Mouse (Mus musculus) limb, embryonic 15.5 days (tissue): ENCODE measurements at regions not wholly inside any gene's neighbourhood (a gene's known extent, or its start where the extent isn't known, plus 50 kb on each side); places are given as distances from the start of the nearest gene placed in this dataset.

Experiments used
- ATAC-seq: fragments of 200-750 bp; cut with Nextera tagmentation; 2 replicates; pipeline ENCODE4 v1.8.0; 2017; ENCODE audit warnings: low read depth, moderate TSS enrichment; ENCODE audit not compliant: insufficient number of reproducible peaks, low FRiP score, low TSS enrichment
- H3K27ac ChIP-seq: fragments of 300-500 bp; sonication (generic); 2 replicates; pipeline ENCODE4 v1.5.1; 2015; ENCODE audit warnings: moderate library complexity, mild to moderate bottlenecking, inconsistent platforms
- H3K27me3 ChIP-seq: fragments of 300-500 bp; sonication (generic); 2 replicates; pipeline ENCODE4 v1.6.1; 2015; ENCODE audit warnings: inconsistent platforms
- H3K36me3 ChIP-seq: fragments of 300-500 bp; sonication (generic); 2 replicates; pipeline ENCODE4 v1.6.1; 2015; ENCODE audit warnings: inconsistent platforms
- H3K4me1 ChIP-seq: fragments of 300-500 bp; sonication (generic); 2 replicates; pipeline ENCODE4 v1.6.1; 2015; ENCODE audit warnings: inconsistent platforms
- H3K4me2 ChIP-seq: fragments of 300-500 bp; sonication (generic); 2 replicates; pipeline ENCODE4 v1.6.1; 2015; ENCODE audit warnings: mild to moderate bottlenecking, inconsistent platforms
- H3K4me3 ChIP-seq: fragments of 300-500 bp; sonication (generic); 2 replicates; pipeline ENCODE4 v1.5.1; 2015; ENCODE audit warnings: mild to moderate bottlenecking, inconsistent platforms
- H3K9ac ChIP-seq: fragments of 300-500 bp; sonication (generic); 2 replicates; pipeline ENCODE4 v1.6.1; 2015; ENCODE audit warnings: inconsistent platforms
- H3K9me3 ChIP-seq: fragments of 300-500 bp; sonication (generic); 2 replicates; pipeline ENCODE4 v1.6.1; 2016; ENCODE audit warnings: inconsistent platforms
- WGBS: fragments of 180-500 bp; shearing (Covaris S2); methylation state at CpG from one replicate; pipeline ENCODE4 v1.1.7; 2015; 5-methylcytosine and 5-hydroxymethylcytosine counted together

DNA sequence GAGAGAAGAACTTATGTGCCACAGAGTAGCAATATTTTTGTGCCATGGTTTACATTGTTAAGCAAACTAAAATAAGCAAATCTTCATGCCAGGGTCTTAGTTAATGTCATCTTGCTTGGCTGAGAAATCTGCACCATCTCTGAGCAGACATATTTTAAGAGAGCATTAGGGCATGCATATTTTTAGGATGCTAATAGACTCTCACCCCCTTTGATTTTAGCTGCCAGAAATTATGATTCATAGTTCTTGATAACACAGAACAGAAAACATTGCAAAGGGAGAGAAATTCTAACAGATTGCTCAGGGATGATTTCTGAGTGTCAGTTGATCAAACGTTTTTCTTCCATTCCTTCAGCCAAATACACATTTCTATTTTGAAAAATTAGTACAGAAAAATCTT, 222.7 kb upstream of the Zeb2 start:
- H3K27ac ChIP-seq = no peak overlapping the region
- H3K36me3 ChIP-seq = no peaks in the 10 kb centered on the region
- no peaks in the 10 kb centered on the region for H3K27me3 ChIP-seq
- no peak overlapping the region for H3K4me2 ChIP-seq
- ATAC-seq = no peak
- no peaks in the 10 kb centered on the region for H3K9me3 ChIP-seq
- no peaks in the 10 kb centered on the region for H3K4me1 ChIP-seq
- no peak overlapping the region for H3K9ac ChIP-seq
- H3K4me3 ChIP-seq = no peak overlapping the region
- WGBS = 62% methylated on average over 1 of the region's 1 CpGs

DNA sequence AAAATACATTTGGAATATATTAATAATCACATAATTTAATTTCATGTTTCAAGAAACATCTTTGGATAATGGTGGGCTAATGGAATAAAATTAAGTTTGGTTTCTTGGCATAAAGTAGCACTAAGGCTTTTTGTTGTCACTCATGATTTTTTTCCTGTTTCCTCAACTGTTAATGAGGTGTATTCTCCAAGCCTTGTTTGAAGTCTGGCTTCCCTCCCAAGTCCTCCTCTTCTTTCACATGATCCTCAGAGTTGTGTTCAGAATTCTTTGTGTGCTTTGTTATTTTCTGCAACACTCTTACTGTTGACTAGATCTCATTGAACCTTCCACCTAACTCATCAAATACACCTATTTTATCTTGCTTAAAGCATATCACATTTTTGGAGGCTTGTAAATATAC, 221.6 kb upstream of the Zeb2 start:
- no peak overlapping the region for H3K9ac ChIP-seq
- H3K4me1 ChIP-seq = no peaks in the 10 kb centered on the region
- H3K4me2 ChIP-seq = no peak overlapping the region
- H3K27ac ChIP-seq = no peak overlapping the region
- H3K4me3 ChIP-seq = no peak overlapping the region
- H3K36me3 ChIP-seq = no peaks in the 10 kb centered on the region
- no peak for ATAC-seq
- no peaks in the 10 kb centered on the region for H3K27me3 ChIP-seq
- H3K9me3 ChIP-seq = no peaks in the 10 kb centered on the region

DNA sequence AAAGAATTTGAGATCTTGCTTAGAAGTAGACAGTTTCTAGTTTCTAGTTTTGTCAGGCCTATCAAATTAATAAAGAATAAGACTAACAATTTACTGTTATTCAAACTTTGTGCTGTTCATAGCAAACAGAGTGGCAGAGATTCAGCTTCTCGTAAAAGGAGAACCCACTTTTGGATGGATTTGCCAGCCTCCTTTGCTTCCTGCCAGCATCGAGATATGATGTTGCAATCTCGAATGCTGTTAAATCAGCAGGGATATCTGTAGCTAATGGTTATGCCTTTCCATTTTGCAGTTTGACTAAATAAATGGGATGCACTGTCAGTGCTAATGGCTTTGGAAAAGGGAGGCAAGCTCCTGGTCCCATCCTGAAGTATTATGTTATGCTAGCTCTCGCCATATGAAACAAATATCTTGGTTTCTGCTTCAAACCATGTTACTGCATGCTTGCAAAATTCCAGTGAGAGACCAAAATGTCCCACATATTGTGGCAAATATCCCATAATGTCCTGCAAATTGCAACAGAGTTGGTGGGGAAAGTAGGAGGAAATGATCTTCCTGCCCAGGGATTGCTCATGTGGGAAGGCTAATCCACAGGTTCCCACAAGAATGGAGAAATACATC, 199.9 kb upstream of the Zeb2 start:
- Histone ChIP-seq H3K36me3 (no peaks in the 10 kb centered on the region), H3K4me3 (no peak overlapping the region), H3K9me3 (no peaks in the 10 kb centered on the region), H3K4me1 (no peaks in the 10 kb centered on the region), H3K9ac (no peak overlapping the region), H3K27ac (no peak overlapping the region), H3K4me2 (no peak overlapping the region), H3K27me3 (no peaks in the 10 kb centered on the region)
- no peak for ATAC-seq
- 76% methylated on average over 4 of the region's 4 CpGs for WGBS

DNA sequence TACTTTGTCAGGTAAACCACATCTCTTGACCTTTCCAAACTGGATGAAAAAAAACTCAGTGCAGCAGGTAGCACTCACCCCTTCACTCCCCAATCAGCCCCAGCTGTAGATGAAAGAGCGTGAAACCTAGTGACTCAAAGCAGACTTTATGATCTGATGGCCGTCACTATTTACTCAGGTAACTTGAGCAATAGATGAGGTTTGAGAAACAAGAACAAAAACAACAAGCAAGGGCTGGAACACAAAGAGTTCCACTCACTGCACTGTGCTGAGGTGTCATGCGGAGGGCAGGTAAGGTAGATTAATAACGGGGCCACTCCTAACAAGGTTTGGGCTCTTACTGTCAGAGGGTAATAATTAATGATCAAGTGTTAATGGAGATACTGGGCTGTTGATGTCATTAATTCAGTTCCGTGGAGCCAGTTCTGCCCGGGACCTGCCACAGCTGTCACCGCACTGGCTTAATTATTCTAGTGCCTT, 170.4 kb upstream of the Zeb2 start:
- no peaks in the 10 kb centered on the region for H3K9me3 ChIP-seq
- H3K27me3 ChIP-seq = no peaks in the 10 kb centered on the region
- H3K27ac ChIP-seq = no peak overlapping the region
- no peak overlapping the region for H3K4me2 ChIP-seq
- H3K9ac ChIP-seq = no peak overlapping the region
- no peak overlapping the region for H3K4me3 ChIP-seq
- H3K36me3 ChIP-seq = no peaks in the 10 kb centered on the region
- WGBS = 26% methylated on average over 7 of the region's 7 CpGs
- no peaks in the 10 kb centered on the region for H3K4me1 ChIP-seq
- ATAC-seq = no peak

DNA sequence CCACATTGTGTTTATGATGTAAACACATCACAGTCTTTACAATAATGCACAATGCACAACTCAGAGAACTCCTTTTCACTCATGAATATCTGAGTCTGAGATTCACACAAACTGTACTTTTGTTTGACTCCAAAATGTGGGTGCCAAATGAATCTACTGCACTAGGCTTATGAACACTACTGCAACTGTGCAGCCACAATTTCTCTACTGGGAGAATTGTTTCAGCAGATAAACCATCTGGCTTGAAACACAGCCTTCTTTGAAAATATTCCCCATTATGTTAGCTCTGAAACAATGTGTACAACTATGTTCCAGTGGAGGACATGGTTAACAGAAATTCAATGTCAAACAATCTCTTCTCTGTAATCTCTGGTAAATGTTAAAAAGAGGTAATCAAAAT, 166.6 kb upstream of the Zeb2 start:
- no peak for ATAC-seq
- no peak overlapping the region for H3K4me2 ChIP-seq

DNA sequence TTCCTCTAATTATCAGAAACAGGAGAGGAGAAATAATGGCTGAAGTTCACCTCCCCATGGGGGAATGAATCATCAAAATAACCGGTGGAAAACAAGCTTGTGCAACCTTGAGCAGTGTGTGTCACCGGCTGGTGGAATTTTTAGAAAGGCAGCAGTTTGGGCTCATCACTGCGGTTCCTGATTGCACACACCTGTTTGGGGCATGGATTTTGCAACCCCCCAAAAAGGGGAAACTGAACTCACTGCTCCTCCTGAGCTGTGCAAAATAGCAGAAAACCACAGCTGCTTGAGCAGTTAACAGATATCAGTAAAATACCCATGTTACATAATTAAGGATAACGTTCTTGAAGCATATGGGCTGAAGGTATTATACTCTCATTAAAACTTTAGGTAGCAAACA, 162.3 kb upstream of the Zeb2 start:
- H3K4me1 ChIP-seq = no peaks in the 10 kb centered on the region
- 59% methylated on average over 4 of the region's 4 CpGs for WGBS
- no peaks in the 10 kb centered on the region for H3K36me3 ChIP-seq
- H3K9ac ChIP-seq = no peak overlapping the region
- H3K27me3 ChIP-seq = no peaks in the 10 kb centered on the region
- ATAC-seq = no peak
- no peak overlapping the region for H3K4me3 ChIP-seq
- H3K27ac ChIP-seq = no peak overlapping the region
- no peak overlapping the region for H3K4me2 ChIP-seq
- no peaks in the 10 kb centered on the region for H3K9me3 ChIP-seq

More for the DNA sequence above, 166.6 kb upstream of the Zeb2 start:
- Histone ChIP-seq H3K9me3 (no peaks in the 10 kb centered on the region), H3K27ac (no peak overlapping the region), H3K27me3 (no peaks in the 10 kb centered on the region), H3K9ac (no peak overlapping the region), H3K36me3 (no peaks in the 10 kb centered on the region), H3K4me1 (no peaks in the 10 kb centered on the region), H3K4me3 (no peak overlapping the region)

DNA sequence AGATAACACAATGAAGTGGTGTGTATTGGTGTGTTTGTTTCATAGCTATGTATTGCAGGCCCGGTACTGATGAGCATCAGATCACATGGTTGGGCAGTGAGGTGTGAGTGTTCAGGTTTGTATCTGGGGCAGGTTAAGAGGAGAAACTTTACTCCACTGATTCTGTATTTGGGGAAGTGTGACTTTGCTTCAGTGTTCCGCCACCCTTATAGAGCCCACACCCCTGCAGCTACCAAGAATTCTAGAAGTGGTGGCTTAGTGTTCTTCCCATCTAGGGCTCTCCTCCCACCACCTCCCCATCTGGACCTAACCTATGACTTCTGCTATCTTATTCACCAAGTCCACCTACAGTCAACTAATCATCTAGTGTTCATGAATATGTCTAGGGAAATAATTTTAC, 160.4 kb upstream of the Zeb2 start:
- H3K4me1 ChIP-seq = no peaks in the 10 kb centered on the region
- H3K9ac ChIP-seq = no peak overlapping the region
- ATAC-seq = no peak
- no peaks in the 10 kb centered on the region for H3K27me3 ChIP-seq
- no peaks in the 10 kb centered on the region for H3K9me3 ChIP-seq
- no peak overlapping the region for H3K4me3 ChIP-seq
- 92% methylated on average over 2 of the region's 2 CpGs for WGBS
- H3K36me3 ChIP-seq = no peaks in the 10 kb centered on the region
- no peak overlapping the region for H3K27ac ChIP-seq
- no peak overlapping the region for H3K4me2 ChIP-seq

DNA sequence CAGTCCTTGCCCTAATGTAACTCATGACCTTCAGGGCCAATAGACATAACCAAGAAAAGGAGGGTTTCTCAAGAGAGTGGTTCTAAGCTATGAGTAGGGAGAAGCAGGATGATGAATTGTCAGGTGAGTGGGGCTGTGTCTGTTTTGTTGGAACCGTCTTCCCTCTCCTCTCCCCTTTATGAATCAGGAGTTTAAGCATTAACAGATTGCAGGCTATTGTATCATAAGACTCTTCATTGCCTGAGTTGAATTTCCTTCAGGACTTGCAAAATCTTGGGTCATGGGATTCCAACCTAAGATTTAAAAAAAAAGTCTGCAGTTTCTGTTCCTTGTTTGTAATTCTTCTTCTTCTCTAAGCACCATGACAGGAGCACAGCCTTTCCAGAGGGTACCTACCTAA, 159.5 kb upstream of the Zeb2 start:
- Histone ChIP-seq H3K4me3 (no peak overlapping the region), H3K9me3 (no peaks in the 10 kb centered on the region), H3K4me1 (no peaks in the 10 kb centered on the region), H3K36me3 (no peaks in the 10 kb centered on the region), H3K27ac (no peak overlapping the region), H3K9ac (no peak overlapping the region), H3K27me3 (no peaks in the 10 kb centered on the region), H3K4me2 (no peak overlapping the region)
- WGBS = 65% methylated on average over 1 of the region's 1 CpGs
- ATAC-seq = no peak

DNA sequence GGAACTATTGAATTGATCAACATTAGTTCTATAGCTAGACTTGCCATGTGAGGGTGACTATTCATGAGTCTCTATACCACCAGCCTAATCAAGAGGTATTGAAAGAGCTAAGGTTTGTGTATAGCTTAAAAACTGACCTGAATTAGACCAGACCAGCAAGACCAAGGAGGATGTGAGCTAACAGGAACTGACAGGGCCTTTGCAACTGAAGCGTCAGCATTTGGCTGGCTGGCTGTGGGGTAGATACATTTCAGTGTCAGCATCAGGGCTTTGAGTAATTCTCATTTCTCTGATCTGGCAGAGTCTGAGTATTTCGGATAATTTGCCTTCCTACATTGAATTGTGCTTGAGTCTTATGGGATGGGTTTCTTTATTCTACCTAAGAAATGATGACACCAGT, 152.8 kb upstream of the Zeb2 start:
- H3K9ac ChIP-seq = no peak overlapping the region
- H3K27me3 ChIP-seq = no peaks in the 10 kb centered on the region
- no peak overlapping the region for H3K27ac ChIP-seq
- no peaks in the 10 kb centered on the region for H3K4me1 ChIP-seq
- ATAC-seq = no peak
- WGBS = 81% methylated on average over 2 of the region's 2 CpGs
- no peak overlapping the region for H3K4me3 ChIP-seq
- H3K4me2 ChIP-seq = no peak overlapping the region
- no peaks in the 10 kb centered on the region for H3K9me3 ChIP-seq
- H3K36me3 ChIP-seq = no peaks in the 10 kb centered on the region

DNA sequence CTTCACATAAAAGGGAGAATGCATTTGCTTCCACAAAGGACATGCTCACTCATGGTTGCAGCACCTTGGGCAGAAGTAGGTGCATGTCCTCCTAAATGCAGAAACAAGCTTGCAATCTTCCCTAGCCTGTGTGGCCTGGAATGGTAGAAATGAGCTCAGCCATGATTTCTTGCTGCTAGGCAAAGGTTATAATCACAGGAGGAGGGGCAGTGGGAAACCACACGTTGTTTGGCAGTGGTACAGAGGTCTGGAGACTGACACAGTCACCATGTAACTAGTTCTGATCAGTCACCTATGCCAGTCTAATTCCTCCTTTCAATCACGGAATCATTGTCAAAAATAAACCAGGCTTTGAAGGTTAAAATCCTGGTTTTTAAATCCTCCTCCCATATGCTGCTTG, 148.6 kb upstream of the Zeb2 start:
- Histone ChIP-seq H3K27ac (no peak overlapping the region), H3K4me1 (no peaks in the 10 kb centered on the region), H3K9ac (no peak overlapping the region), H3K4me2 (no peak overlapping the region), H3K9me3 (no peaks in the 10 kb centered on the region), H3K4me3 (no peak overlapping the region), H3K36me3 (no peaks in the 10 kb centered on the region), H3K27me3 (no peaks in the 10 kb centered on the region)
- WGBS = 31% methylated on average over 2 of the region's 2 CpGs
- no peak for ATAC-seq

DNA sequence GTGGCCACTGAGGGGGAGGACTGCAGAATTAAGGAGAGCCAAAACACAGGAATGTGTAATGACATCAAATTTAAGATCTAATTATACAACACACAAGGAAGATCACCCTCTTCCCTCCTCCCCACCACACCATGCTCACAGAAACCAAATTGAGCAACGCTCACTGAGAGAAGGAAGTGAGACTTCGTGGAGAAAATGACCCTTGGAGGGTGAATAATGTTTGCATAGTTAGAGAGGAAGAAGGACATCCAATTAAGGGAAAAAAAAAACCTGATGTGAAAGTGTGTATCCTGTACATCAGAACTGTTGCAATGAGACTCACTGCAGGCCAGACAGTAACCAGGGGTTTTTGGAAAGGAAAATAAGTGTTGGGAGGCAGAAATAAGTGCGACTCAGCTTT, 144.8 kb upstream of the Zeb2 start:
- Histone ChIP-seq H3K36me3 (no peaks in the 10 kb centered on the region), H3K9ac (no peak overlapping the region), H3K27ac (no peak overlapping the region), H3K9me3 (no peaks in the 10 kb centered on the region), H3K27me3 (no peaks in the 10 kb centered on the region), H3K4me2 (no peak overlapping the region), H3K4me3 (no peak overlapping the region), H3K4me1 (no peaks in the 10 kb centered on the region)
- no peak for ATAC-seq
- 74% methylated on average over 3 of the region's 3 CpGs for WGBS

DNA sequence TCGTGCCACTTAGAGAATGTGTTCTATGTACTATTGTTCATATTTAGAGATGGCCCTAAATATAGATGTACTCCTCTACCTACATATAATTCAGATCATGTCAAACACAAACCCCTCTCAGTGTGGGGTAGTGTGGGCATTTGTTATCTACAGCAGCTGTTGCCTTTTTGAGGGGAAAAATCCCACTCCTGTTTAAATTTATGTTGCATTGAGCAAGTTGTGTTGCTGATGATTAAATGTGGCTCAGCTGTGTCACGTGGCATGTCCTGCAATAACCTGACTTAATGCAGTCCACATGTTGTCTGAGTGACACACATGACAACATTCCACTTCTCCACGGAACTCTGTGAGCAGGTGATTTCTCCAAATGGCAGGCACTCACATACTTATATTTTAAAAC, 141.7 kb upstream of the Zeb2 start:
- Histone ChIP-seq H3K36me3 (no peaks in the 10 kb centered on the region), H3K27ac (no peak overlapping the region), H3K4me3 (no peak overlapping the region), H3K4me2 (no peak overlapping the region), H3K4me1 (no peaks in the 10 kb centered on the region), H3K9me3 (no peaks in the 10 kb centered on the region), H3K27me3 (no peaks in the 10 kb centered on the region), H3K9ac (no peak overlapping the region)
- 42% methylated on average over 3 of the region's 3 CpGs for WGBS
- no peak for ATAC-seq

DNA sequence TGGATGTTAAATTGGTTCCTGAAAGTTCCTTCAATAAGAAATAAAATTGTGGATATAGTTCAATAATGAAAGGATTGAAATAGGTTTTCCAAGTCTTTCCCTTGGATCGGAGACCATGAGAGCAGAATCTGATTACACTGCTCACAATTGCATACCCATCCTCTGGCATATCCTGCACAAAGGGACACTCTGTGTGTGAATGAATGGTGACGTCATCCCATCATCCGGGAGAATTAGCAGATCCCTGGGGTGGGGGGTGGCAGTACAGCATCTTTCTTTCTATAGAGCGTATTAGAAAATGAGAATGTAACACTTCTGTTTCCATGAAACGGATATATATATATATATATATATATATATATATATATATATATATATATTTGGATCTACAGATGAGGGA, 139.2 kb upstream of the Zeb2 start:
- no peaks in the 10 kb centered on the region for H3K27me3 ChIP-seq
- no peak overlapping the region for H3K4me3 ChIP-seq
- no peaks in the 10 kb centered on the region for H3K36me3 ChIP-seq
- H3K4me1 ChIP-seq = no peaks in the 10 kb centered on the region
- H3K9ac ChIP-seq = no peak overlapping the region
- H3K9me3 ChIP-seq = no peaks in the 10 kb centered on the region
- ATAC-seq = no peak
- no peak overlapping the region for H3K4me2 ChIP-seq
- WGBS = 88% methylated on average over 5 of the region's 5 CpGs
- H3K27ac ChIP-seq = no peak overlapping the region
